Mouse (Mus musculus): ENCODE measurements around the gene Sgms1. TPM values are rescaled to one million over a fixed set of nuclear protein-coding genes. Genes with fewer than 3 reads are reported as not detected.
"Not testable (repeated sequence)": the region's sequence is repeated elsewhere in the genome, so short reads cannot be mapped to it uniquely, and the experiment has no call there.

Sgms1 gene
- polyA plus RNA-seq, 2 experiments = 20.8 to 36.8 TPM

DNA sequence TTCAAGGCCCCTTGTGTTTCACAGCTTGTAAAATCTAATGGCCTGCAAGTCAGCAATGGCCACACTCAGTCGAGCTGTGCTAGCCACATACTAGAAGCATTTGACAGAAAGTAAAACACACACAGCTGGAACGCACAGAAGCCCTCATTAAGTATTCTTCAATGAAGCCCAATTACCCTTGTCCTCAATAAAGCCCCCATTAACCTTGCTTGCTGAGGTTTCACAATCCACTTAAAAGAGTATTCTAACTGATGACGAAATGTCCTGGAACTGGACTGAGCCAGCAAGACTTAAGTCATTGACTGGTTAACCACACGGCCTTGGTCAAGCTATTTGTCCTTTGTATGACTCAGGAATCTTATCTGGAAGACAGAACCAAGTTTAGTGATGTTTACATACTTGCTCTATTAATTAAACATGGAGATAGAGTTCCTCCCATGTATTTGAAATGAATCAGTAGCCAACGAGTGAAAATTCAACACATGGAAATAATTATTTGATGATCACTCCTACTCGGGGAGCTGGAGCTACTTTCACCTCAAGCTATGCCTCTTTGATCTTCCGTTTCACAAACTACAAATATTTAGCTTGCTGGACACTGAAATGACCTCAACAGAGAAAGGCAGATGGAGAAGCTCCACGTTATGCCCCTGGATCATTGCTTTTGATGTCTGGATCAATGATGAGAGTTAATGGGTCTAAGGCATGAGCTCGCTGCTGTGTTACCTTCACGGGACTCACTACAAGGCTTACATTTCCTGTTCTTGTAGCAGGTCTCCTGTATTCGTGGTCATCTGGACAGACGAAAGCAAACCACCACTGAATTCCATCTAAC, 69.8 kb downstream of the Sgms1 start:
- H3K36me3 ChIP-seq (ENCODE audit: control insufficient read depth, insufficient read depth, low read length) = no peaks in the 10 kb centered on the region
- no peak overlapping the region for H3K9ac ChIP-seq (ENCODE audit: low read depth, low read length, severe bottlenecking)
- ATAC-seq (ENCODE audit: low FRiP score, low read depth) (no peak), DNase-seq (ENCODE audit: low spot score) (no peak)
- no peak overlapping the region for H3K4me3 ChIP-seq (replicated peaks; ENCODE audit: low read length)
- no peak for TF ChIP-seq POLR2A (IDR thresholded peaks at IDR 0.05; ENCODE audit: borderline replicate concordance, extremely low read depth, insufficient read depth, insufficient read length)
- H3K27me3 ChIP-seq (ENCODE audit: control insufficient read depth, insufficient read depth, low read length) = no peaks in the 10 kb centered on the region
- no peaks in the 10 kb centered on the region for H3K9me3 ChIP-seq (ENCODE audit: control insufficient read depth, low read length)
- peaks cover 28% of the 10 kb centered on the region for H3K4me1 ChIP-seq (ENCODE audit: control insufficient read depth, insufficient read depth, low read length)
- 23% methylated on average over 12 of the region's 12 CpGs for WGBS
- no peak overlapping the region for H3K4me2 ChIP-seq (replicated peaks; ENCODE audit: low read depth, low read length, severe bottlenecking)
- no peak overlapping the region for H3K27ac ChIP-seq (replicated peaks; ENCODE audit: low read depth, low read length)

DNA sequence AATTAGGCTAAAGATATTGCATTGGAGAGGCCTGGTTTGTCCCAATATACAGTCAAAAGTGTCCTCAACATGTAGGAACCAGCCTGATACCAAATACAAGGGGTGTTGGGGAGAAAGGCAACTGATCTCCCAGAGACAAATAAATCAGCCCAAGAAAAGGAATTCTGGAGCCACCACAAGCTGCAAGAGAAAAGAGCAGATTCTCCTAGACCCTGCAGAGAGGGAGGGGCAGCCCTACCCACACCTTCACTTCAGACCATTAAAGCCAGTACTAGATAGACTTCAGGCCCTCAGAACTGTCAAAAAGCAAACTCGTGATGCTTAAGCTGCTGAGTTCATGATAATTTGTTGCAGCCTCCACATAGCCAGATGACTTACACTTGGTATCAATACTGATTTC, 70.5 kb downstream of the Sgms1 start:
- DNase-seq (ENCODE audit: low spot score) (no peak), ATAC-seq (ENCODE audit: low FRiP score, low read depth) (no peak)
- TF ChIP-seq POLR2A (IDR thresholded peaks at IDR 0.05; ENCODE audit: borderline replicate concordance, extremely low read depth, insufficient read depth, insufficient read length) = no peak
- no peaks in the 10 kb centered on the region for H3K27me3 ChIP-seq (ENCODE audit: control insufficient read depth, insufficient read depth, low read length)
- no peak overlapping the region for H3K27ac ChIP-seq (replicated peaks; ENCODE audit: low read depth, low read length)
- no peaks in the 10 kb centered on the region for H3K9me3 ChIP-seq (ENCODE audit: control insufficient read depth, low read length)
- WGBS = 20% methylated on average over 1 of the region's 1 CpGs
- H3K4me3 ChIP-seq (replicated peaks; ENCODE audit: low read length) = no peak overlapping the region
- H3K4me1 ChIP-seq (ENCODE audit: control insufficient read depth, insufficient read depth, low read length) = peaks cover 24% of the 10 kb centered on the region
- H3K9ac ChIP-seq (ENCODE audit: low read depth, low read length, severe bottlenecking) = no peak overlapping the region
- no peak overlapping the region for H3K4me2 ChIP-seq (replicated peaks; ENCODE audit: low read depth, low read length, severe bottlenecking)
- no peaks in the 10 kb centered on the region for H3K36me3 ChIP-seq (ENCODE audit: control insufficient read depth, insufficient read depth, low read length)

DNA sequence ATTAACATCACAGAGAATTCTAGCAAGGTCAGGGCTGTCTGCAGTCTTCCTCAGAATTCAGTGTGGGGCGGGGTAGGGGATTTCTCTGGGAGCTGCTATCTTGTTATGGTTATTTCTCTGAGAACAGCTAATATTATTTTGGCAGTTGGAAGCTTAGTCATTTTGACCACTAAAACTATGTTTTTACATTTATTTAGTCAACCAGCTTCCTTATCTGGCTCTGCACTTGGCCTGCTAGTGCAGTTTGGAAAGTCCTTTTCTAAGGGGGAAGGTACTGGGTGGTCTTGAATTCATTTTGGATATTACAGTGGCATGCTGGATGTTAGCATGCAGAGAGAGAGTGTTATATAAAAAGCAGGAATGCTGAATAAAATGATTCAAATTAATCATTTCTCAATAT, 72.2 kb downstream of the Sgms1 start:
- H3K4me2 ChIP-seq (replicated peaks; ENCODE audit: low read depth, low read length, severe bottlenecking); H3K9me3 ChIP-seq (ENCODE audit: control insufficient read depth, low read length); H3K4me3 ChIP-seq (replicated peaks; ENCODE audit: low read length); H3K27ac ChIP-seq (replicated peaks; ENCODE audit: low read depth, low read length); H3K9ac ChIP-seq (ENCODE audit: low read depth, low read length, severe bottlenecking); H3K36me3 ChIP-seq (ENCODE audit: control insufficient read depth, insufficient read depth, low read length); H3K27me3 ChIP-seq (ENCODE audit: control insufficient read depth, insufficient read depth, low read length); DNase-seq (ENCODE audit: low spot score); ATAC-seq (ENCODE audit: low FRiP score, low read depth): not testable (repeated sequence)
- 93% methylated on average over 1 of the region's 1 CpGs for WGBS
- H3K4me1 ChIP-seq (ENCODE audit: control insufficient read depth, insufficient read depth, low read length) = peaks cover 17% of the 10 kb centered on the region

DNA sequence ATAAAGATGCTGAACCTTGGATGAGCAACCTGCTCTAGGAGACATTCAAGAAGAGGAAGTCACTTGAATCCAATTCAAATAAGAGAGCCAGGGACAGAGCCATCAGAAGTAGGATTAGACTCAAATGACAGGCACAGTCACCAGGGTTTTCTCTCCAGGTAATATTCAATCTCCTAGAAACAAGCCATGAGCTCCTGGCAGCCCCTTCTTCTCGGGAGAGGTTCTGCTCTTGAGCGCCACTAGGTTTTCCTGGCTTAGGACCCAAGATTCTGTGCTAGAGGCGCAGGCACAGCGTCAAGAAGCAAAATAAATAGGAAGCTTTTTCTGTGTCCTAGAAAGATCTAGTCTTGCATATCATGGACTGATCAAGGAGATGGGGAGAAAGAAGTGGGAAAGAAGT, 76.2 kb downstream of the Sgms1 start:
- H3K27ac ChIP-seq (replicated peaks; ENCODE audit: low read depth, low read length) = no peak overlapping the region
- no peak for ATAC-seq (ENCODE audit: low FRiP score, low read depth)

DNA sequence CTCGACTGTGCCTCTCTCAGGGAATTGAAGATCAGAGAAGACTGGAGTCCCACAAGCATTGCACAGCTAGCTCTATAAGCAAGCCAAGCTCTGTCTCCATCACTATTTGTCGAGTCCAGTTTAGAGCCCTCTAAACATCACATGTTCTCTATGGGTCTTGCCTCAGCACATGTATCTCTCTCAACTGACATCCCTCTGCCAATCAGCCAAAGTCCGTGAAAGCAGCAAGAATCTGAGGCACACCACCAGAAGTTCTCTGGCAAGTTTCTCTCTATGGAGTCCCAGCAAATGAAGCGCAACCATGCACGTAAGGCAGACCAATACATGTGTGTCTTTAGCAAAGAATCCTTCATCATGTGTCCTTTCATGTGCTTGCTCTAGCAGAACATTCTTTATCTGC, 77.8 kb downstream of the Sgms1 start:
- DNase-seq (ENCODE audit: low spot score) (no peak), ATAC-seq (ENCODE audit: low FRiP score, low read depth) (no peak)
- no peak overlapping the region for H3K4me3 ChIP-seq (replicated peaks; ENCODE audit: low read length)
- no peaks in the 10 kb centered on the region for H3K36me3 ChIP-seq (ENCODE audit: control insufficient read depth, insufficient read depth, low read length)
- H3K4me2 ChIP-seq (replicated peaks; ENCODE audit: low read depth, low read length, severe bottlenecking) = no peak overlapping the region
- H3K4me1 ChIP-seq (ENCODE audit: control insufficient read depth, insufficient read depth, low read length) = no peaks in the 10 kb centered on the region
- no peaks in the 10 kb centered on the region for H3K27me3 ChIP-seq (ENCODE audit: control insufficient read depth, insufficient read depth, low read length)
- no peak overlapping the region for H3K27ac ChIP-seq (replicated peaks; ENCODE audit: low read depth, low read length)
- no peak overlapping the region for H3K9ac ChIP-seq (ENCODE audit: low read depth, low read length, severe bottlenecking)
- TF ChIP-seq POLR2A (IDR thresholded peaks at IDR 0.05; ENCODE audit: borderline replicate concordance, extremely low read depth, insufficient read depth, insufficient read length) = no peak
- 86% methylated on average over 5 of the region's 5 CpGs for WGBS
- no peaks in the 10 kb centered on the region for H3K9me3 ChIP-seq (ENCODE audit: control insufficient read depth, low read length)

More for the DNA sequence above, 76.2 kb downstream of the Sgms1 start:
- no peaks in the 10 kb centered on the region for H3K9me3 ChIP-seq (ENCODE audit: control insufficient read depth, low read length)
- H3K27me3 ChIP-seq (ENCODE audit: control insufficient read depth, insufficient read depth, low read length) = no peaks in the 10 kb centered on the region
- WGBS = 90% methylated on average over 4 of the region's 4 CpGs
- DNase-seq (ENCODE audit: low spot score) = no peak
- H3K9ac ChIP-seq (ENCODE audit: low read depth, low read length, severe bottlenecking) = no peak overlapping the region
- no peak overlapping the region for H3K4me2 ChIP-seq (replicated peaks; ENCODE audit: low read depth, low read length, severe bottlenecking)
- H3K4me3 ChIP-seq (replicated peaks; ENCODE audit: low read length) = no peak overlapping the region
- no peaks in the 10 kb centered on the region for H3K36me3 ChIP-seq (ENCODE audit: control insufficient read depth, insufficient read depth, low read length)
- H3K4me1 ChIP-seq (ENCODE audit: control insufficient read depth, insufficient read depth, low read length) = no peaks in the 10 kb centered on the region
- no peak for TF ChIP-seq POLR2A (IDR thresholded peaks at IDR 0.05; ENCODE audit: borderline replicate concordance, extremely low read depth, insufficient read depth, insufficient read length)
